Mouse (Mus musculus): Measurements from ENCODE around the gene Fau. TPM values are rescaled to one million over a fixed set of nuclear protein-coding genes. Genes with fewer than 3 reads are reported as not detected.
"Not testable (repeated sequence)": the region's sequence is repeated elsewhere in the genome, so short reads cannot be mapped to it uniquely, and the experiment has no call there.

The Fau gene
- polyA plus RNA-seq, 1 experiment from 2014 or later: 882 TPM

DNA sequence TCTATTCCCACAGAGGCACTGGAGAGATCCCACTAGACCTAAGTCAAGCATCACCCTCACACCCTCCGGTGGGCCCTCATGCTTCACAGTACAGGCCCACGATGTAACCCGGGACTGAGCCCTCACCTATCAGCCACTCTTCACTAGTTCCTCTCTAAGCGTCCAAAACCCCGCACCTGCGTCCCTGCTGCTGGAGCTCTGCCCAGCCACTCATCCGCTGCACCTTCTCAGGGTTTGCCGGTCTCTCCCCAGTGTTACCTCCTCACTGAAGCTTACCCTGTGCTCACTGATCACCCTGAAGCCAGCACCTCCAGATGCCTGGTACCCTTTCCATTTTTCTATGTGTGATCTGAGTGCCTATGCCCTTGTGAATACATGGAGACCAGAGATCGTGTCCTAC lies 15.4 kb upstream of the Fau start:
- WGBS: 80% methylated on average over 9 of the region's 9 CpGs
- H3K4me3 ChIP-seq (ENCODE audit: low read length): no peak overlapping the region
- no peak overlapping the region for H3K4me2 ChIP-seq (ENCODE audit: low read depth, low read length)
- H3K4me1 ChIP-seq (ENCODE audit: control insufficient read depth, insufficient read depth, low read length): no peaks in the 10 kb centered on the region
- H3K27ac ChIP-seq (ENCODE audit: low read length): no peak overlapping the region
- no peak overlapping the region for H3K9ac ChIP-seq (ENCODE audit: low read depth, low read length)
- no peaks in the 10 kb centered on the region for H3K27me3 ChIP-seq (replicated peaks; ENCODE audit: control insufficient read depth, insufficient read depth, low read length)
- no peaks in the 10 kb centered on the region for H3K36me3 ChIP-seq (ENCODE audit: control insufficient read depth, insufficient read depth, low read length)
- ATAC-seq: no peak
- no peaks in the 10 kb centered on the region for H3K9me3 ChIP-seq (ENCODE audit: control insufficient read depth, low read length)

DNA sequence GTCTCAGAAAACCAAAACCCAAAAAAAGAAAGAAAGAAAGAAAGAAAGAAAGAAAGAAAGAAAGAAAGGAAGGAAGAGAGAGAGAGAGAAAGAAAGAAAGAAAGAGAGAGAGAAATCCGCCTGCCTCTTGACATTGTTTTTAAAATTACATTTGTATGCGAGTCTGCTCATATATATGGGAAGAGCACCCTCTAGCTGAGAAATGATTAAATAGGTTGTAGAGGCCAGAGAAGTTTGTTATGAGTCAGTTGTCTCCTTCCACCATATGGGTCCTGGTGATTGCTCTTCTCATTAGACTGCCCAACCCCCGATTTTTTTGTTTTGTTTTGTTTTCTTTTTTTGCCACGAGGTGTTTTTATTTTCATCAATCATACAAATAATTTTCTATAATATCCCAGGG lies 13.5 kb upstream of the Fau start:
- WGBS: 44% methylated on average over 4 of the region's 4 CpGs
- ATAC-seq; H3K27me3 ChIP-seq (replicated peaks; ENCODE audit: control insufficient read depth, insufficient read depth, low read length): not testable (repeated sequence)

DNA sequence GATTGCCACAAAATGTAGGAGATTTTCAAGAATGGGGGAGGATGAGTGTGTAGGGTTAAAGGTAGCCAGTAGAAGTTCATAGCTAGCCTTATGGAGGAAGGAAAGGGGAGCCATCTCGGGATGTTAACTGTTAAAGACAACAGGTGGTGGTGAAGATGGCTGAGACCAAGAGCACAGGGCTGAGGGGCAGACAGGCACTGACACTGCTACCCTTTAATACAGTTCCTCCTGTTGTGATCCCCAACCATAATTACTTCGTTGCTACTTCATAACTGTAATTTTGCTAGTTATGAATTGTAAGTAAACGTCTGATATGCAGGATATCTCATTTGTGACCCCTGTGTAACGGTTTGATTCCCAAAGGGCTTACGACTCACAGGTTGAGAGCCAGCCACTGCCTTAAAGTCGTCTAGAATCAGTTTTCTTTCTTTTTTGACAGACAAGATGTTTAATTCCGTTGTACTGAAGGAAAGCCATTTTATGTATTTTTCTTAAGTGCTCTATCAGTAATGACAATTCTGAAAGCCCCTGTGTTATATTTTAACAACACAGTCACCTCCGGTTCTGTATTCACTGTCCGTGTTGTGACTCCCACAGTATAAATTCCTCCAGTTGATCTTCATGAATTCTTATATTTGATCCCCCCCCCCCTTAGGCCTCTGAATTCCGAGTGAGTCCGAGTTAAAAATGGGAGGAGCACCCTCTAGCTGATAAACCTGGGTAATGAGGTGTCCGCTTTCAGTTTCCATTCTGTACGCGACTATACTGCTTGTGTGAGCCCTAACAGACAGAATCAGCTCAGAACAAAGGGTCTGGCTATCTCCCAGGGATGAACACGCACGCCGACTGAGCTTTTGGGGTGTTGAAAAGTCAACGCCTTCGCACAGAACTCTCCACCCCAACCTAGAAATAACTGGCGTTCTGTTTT lies 12.0 kb upstream of the Fau start:
- ATAC-seq: peak; percentile 54
- 11% methylated on average over 20 of the region's 20 CpGs for WGBS
- Histone ChIP-seq H3K4me2 (ENCODE audit: low read depth, low read length) (peak overlapping the region; percentile 77), H3K4me1 (ENCODE audit: control insufficient read depth, insufficient read depth, low read length) (peaks cover 12% of the 10 kb centered on the region), H3K36me3 (ENCODE audit: control insufficient read depth, insufficient read depth, low read length) (peaks cover 23% of the 10 kb centered on the region), H3K4me3 (ENCODE audit: low read length) (peak overlapping the region; percentile 80), H3K9ac (ENCODE audit: low read depth, low read length) (peak overlapping the region; percentile 94), H3K27ac (ENCODE audit: low read length) (peak overlapping the region; percentile 97), H3K27me3 (replicated peaks; ENCODE audit: control insufficient read depth, insufficient read depth, low read length) (no peaks in the 10 kb centered on the region), H3K9me3 (ENCODE audit: control insufficient read depth, low read length) (no peaks in the 10 kb centered on the region)

More for the DNA sequence above, 13.5 kb upstream of the Fau start:
- not testable (repeated sequence) for H3K4me3 ChIP-seq (ENCODE audit: low read length); H3K9ac ChIP-seq (ENCODE audit: low read depth, low read length); H3K9me3 ChIP-seq (ENCODE audit: control insufficient read depth, low read length); H3K27ac ChIP-seq (ENCODE audit: low read length); H3K4me2 ChIP-seq (ENCODE audit: low read depth, low read length); H3K36me3 ChIP-seq (ENCODE audit: control insufficient read depth, insufficient read depth, low read length)
- H3K4me1 ChIP-seq (ENCODE audit: control insufficient read depth, insufficient read depth, low read length): peaks cover 12% of the 10 kb centered on the region

DNA sequence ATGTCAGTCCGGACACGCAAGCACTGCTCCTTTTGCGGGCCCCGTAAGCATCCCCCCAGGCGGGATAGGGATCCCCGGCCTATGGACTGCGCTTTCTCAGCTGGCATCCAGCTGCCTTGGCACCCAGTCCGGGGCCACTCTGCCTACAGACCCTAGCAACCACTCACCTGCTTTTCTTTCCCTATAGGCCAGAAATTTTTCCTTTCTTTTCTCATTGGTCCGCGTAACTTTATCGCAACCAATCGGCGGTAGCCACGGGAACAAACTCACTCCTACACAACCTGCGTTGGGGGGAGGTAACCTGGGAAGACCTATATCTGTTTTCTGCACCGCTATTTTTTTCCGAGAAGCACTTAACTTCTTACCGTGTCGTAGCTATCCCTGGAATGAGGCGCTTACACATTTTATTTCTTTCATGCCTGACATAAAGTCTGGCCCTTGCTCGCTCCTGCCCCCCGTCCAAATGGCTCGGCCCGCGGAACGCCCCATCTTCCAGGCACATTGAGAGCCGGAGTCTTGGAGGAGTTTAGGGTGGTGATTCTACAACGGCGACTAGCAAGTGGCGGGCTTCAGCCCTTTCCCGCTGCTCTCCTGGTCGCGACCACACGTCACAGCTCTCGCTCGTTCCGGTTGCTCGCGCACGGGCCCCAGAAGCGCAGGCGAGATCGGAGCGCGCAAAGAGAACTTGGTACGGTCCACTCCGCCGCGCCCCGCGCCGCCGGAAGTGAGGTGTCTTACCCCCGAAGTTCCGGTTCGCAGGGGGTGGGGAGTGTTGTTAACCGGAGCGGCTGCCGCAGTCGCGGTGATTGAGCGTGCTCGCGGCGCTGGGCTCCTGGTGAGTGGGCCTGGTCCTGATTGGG lies 11.1 kb upstream of the Fau start, which contains the start of gene Syvn1:
TSS of gene Syvn1 (plus strand) at position 283 of the 860 bp plus-strand sequence.
- peak; percentile 92 for ATAC-seq
- Histone ChIP-seq H3K4me2 (ENCODE audit: low read depth, low read length) (peak within 1 kb of the TSS; percentile 77), H3K9me3 (ENCODE audit: control insufficient read depth, low read length) (no peaks in the 10 kb centered on the region), H3K36me3 (ENCODE audit: control insufficient read depth, insufficient read depth, low read length) (peaks cover 31% of the 10 kb centered on the region), H3K9ac (ENCODE audit: low read depth, low read length) (peak within 1 kb of the TSS; percentile 94), H3K4me1 (ENCODE audit: control insufficient read depth, insufficient read depth, low read length) (peaks cover 12% of the 10 kb centered on the region), H3K4me3 (ENCODE audit: low read length) (peak within 1 kb of the TSS; percentile 80), H3K27ac (ENCODE audit: low read length) (peak within 1 kb of the TSS; percentile 99), H3K27me3 (replicated peaks; ENCODE audit: control insufficient read depth, insufficient read depth, low read length) (no peaks in the 10 kb centered on the region)
- WGBS: under 1% methylated on average over 65 of the region's 65 CpGs

DNA sequence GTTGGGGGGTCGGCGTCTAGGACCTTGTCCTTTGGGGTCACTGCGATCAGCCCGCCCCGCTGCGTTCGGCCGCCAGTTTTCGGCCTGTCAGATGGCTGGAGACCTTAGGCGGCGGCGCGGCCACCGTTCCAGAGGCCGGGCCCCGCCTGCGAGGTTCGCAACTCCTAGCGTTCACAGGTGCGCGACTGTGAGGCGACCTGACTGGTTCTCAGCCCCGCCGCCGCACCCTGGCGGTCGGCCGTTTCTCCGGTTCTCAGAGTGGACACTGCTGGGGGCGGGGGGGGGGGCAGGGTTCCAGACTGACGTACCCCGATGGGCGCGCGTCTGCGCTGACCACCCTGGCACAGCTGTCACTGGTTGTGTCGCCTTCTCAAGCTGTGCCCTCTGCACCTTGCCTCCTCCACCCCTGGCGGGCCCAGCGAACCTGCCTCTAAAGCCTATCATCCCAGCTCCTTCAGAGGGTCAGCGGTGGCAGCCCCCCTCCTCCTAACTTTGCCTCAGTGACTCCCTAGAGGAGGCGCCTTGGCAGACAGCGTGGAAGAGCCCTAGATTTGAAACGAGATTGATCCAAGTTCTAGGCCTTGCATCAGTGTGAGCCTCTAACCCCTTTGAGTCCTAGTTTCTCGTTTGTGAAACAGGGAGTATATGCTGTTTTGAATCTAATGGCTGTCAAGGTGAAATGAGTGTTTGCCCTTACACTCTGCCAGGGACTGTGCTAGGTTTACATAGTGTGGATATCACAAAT lies 10.3 kb upstream of the Fau start:
- peak; percentile 34 for ATAC-seq
- no peaks in the 10 kb centered on the region for H3K9me3 ChIP-seq (ENCODE audit: control insufficient read depth, low read length)
- H3K27me3 ChIP-seq (replicated peaks; ENCODE audit: control insufficient read depth, insufficient read depth, low read length): no peaks in the 10 kb centered on the region
- H3K9ac ChIP-seq (ENCODE audit: low read depth, low read length): peak overlapping the region; percentile 94
- under 1% methylated on average over 41 of the region's 44 CpGs for WGBS
- peak overlapping the region; percentile 77 for H3K4me2 ChIP-seq (ENCODE audit: low read depth, low read length)
- H3K4me3 ChIP-seq (ENCODE audit: low read length): peak overlapping the region; percentile 80
- H3K4me1 ChIP-seq (ENCODE audit: control insufficient read depth, insufficient read depth, low read length): peaks cover 12% of the 10 kb centered on the region
- H3K36me3 ChIP-seq (ENCODE audit: control insufficient read depth, insufficient read depth, low read length): peaks cover 35% of the 10 kb centered on the region
- peak overlapping the region; percentile 99 for H3K27ac ChIP-seq (ENCODE audit: low read length)

DNA sequence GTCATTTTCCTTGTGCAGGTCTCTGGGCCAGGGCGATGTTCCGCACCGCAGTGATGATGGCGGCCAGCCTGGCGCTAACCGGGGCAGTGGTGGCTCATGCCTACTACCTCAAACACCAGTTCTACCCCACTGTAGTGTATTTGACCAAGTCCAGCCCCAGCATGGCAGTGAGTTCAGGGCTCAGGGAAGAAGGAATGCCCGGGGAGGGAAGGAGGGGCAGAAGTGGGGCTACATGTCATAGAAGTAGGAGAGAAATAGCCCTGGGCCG lies 9.8 kb upstream of the Fau start:
- ATAC-seq: no peak
- Histone ChIP-seq H3K4me3 (ENCODE audit: low read length) (peak overlapping the region; percentile 80), H3K4me1 (ENCODE audit: control insufficient read depth, insufficient read depth, low read length) (peaks cover 12% of the 10 kb centered on the region), H3K36me3 (ENCODE audit: control insufficient read depth, insufficient read depth, low read length) (peaks cover 38% of the 10 kb centered on the region), H3K27ac (ENCODE audit: low read length) (no peak overlapping the region), H3K27me3 (replicated peaks; ENCODE audit: control insufficient read depth, insufficient read depth, low read length) (no peaks in the 10 kb centered on the region), H3K9ac (ENCODE audit: low read depth, low read length) (peak overlapping the region; percentile 94), H3K9me3 (ENCODE audit: control insufficient read depth, low read length) (no peaks in the 10 kb centered on the region), H3K4me2 (ENCODE audit: low read depth, low read length) (peak overlapping the region; percentile 77)
- 84% methylated on average over 8 of the region's 8 CpGs for WGBS

DNA sequence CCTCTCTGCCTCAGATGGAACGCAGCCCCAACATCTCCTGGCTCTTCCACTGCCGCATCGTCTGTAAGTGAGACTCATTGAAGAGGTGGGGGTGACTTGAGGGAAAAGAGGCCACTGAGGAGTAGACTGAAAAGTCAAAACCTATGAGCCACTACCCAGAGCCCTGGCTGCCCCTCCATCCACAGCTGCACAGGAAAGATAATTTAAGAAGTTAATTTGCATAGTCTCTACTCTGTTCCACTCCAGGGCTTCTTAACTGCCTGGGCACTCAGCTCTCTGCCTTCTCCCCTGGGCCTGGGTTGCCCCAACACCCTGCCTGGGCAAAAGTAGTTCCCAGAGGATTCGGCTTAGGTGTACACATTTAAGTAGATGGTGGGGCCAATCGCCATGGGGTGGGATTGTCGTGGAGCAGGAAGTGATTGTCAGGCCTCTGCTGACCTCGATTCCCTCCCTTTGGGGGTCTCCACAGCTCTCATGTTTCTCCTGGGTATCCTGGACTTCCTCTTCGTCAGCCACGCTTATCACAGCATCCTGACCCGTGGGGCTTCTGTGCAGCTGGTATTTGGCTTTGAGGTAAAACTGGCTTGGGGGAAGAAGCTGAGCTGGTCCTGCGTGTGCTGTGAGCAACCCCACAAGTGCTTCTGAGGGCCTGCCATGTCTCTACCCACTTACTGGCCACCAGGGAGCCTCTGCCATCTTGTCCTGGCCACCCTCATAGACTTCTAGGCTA lies 8.8 kb upstream of the Fau start:
- no peak for ATAC-seq
- H3K27me3 ChIP-seq (replicated peaks; ENCODE audit: control insufficient read depth, insufficient read depth, low read length): no peaks in the 10 kb centered on the region
- H3K9ac ChIP-seq (ENCODE audit: low read depth, low read length): peak overlapping the region; percentile 94; the same call in 1 of the 2 replicates
- no peaks in the 10 kb centered on the region for H3K9me3 ChIP-seq (ENCODE audit: control insufficient read depth, low read length)
- H3K4me3 ChIP-seq (ENCODE audit: low read length): no peak overlapping the region
- H3K4me1 ChIP-seq (ENCODE audit: control insufficient read depth, insufficient read depth, low read length): peaks cover 12% of the 10 kb centered on the region
- H3K27ac ChIP-seq (ENCODE audit: low read length): no peak overlapping the region
- H3K4me2 ChIP-seq (ENCODE audit: low read depth, low read length): no peak overlapping the region
- H3K36me3 ChIP-seq (ENCODE audit: control insufficient read depth, insufficient read depth, low read length): peaks cover 46% of the 10 kb centered on the region
- 83% methylated on average over 11 of the region's 11 CpGs for WGBS

DNA sequence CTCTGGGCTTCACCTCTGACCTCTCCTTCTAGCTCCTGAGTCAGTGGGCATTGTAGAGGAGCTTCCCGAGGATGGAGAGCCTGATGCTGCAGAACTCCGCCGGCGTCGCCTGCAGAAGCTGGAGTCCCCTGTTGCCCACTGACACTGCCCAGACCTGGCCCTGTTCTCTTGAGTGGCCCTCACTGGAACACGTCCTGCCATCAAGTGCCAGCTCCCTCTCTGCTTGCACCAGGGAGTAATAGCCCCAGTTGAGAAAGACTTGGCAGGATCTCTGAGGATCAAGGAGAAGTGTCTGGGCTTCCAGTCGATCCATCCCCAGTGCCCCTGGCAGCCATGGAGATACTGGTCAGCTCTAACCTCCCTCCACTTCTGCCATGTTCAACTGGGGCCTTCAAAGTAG lies 5.1 kb upstream of the Fau start:
- WGBS: 86% methylated on average over 7 of the region's 7 CpGs
- Histone ChIP-seq H3K4me1 (ENCODE audit: control insufficient read depth, insufficient read depth, low read length) (peaks cover 20% of the 10 kb centered on the region), H3K36me3 (ENCODE audit: control insufficient read depth, insufficient read depth, low read length) (peaks cover 53% of the 10 kb centered on the region), H3K4me3 (ENCODE audit: low read length) (no peak overlapping the region), H3K9me3 (ENCODE audit: control insufficient read depth, low read length) (no peaks in the 10 kb centered on the region), H3K9ac (ENCODE audit: low read depth, low read length) (no peak overlapping the region), H3K4me2 (ENCODE audit: low read depth, low read length) (no peak overlapping the region), H3K27ac (ENCODE audit: low read length) (no peak overlapping the region), H3K27me3 (replicated peaks; ENCODE audit: control insufficient read depth, insufficient read depth, low read length) (no peaks in the 10 kb centered on the region)
- no peak for ATAC-seq

Data from intestine, embryonic 16.5 days (tissue).